Mouse (Mus musculus) liver, adult (tissue): ENCODE results near the gene Ndufs3.

Source experiments
- GATA4 ChIP-seq: IDR thresholded peaks from 2 replicates; pipeline ENCODE4 v1.6.1; 2014; ENCODE audit warnings: mild to moderate bottlenecking, low read length; ENCODE audit not compliant: insufficient replicate concordance

The Ndufs3 gene

GRCm38 (mm10) chr2:90904076-90904855 is at the start of gene Ndufs3, which contains the start of gene Kbtbd4:
TSS of gene Ndufs3 (minus strand) at chr2:90904827.
TSS of gene Kbtbd4 (plus strand) at chr2:90904740.
- TF ChIP-seq GATA4, result peak; percentile 16; the same call in 1 of the 2 replicates

DNA sequence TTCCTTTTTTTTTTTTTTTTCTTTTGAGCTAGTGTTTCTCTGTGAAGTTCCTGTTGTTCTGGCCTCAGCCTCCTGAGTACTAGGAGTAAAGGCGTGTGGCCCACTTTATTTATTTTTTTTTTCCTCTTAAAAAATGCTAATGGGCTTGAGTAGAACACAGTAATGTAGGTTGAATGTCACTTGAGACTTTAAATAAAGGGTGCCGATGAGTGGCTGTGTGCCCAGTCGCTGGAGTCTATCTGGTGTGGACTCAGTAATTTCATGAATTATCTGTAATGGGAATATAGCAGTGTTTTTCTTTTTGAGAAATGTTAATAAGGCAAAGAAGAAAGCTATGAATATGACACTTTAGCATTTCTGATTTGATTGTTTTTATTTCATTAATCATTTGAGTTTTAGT is 48.8 kb upstream of the Ndufs3 start:
- TF ChIP-seq GATA4, result no peak

DNA sequence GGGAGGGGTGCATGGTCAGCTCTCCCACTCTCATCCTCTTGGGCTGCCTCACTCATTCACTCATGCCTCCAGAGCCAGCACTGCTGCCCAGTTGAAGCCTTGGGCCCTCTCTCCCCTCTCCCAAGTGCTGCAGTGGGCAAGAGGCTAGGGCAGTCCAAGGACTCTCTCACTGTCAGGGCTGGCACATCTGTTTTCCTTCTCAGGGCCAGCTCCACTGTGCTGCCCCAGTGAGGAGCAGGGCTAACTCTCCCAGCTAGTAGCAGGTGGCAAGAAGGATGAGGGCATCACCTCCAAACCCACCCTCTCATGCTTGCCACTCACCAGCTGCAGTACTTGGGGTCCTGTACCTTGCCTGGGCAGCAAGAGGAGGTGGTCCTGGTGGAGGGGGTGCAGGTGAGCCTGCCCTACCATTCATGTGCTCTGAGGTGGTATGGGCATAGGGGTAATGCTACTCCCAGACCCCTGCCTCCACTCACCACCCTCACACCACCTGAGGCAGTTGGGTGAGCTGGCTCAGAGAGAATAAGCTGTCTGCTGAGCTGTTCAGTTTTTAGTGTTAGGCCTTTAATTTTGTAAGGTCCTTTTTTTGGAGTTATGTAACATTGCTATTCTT is 46.1 kb upstream of the Ndufs3 start:
- no peak for TF ChIP-seq GATA4

DNA sequence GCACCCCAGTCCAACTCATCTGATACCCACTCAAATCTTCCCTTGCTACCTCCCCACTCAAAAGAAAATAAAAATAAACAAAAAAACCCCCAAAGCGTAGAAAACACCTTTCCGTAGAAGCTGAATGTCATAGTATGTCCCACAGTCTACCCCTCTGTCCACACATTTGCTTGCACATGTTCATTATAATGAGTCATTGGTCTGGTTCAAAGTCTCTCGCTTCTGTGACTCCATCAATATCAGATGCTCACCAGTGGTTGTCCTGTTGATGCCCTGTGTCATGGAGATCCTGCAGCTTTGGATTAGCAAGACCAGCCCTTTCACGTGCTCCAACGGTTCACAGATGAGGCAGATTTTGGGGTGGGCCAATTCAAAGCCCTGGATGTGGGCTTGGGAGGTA is 45.5 kb upstream of the Ndufs3 start:
- TF ChIP-seq GATA4, result no peak

DNA sequence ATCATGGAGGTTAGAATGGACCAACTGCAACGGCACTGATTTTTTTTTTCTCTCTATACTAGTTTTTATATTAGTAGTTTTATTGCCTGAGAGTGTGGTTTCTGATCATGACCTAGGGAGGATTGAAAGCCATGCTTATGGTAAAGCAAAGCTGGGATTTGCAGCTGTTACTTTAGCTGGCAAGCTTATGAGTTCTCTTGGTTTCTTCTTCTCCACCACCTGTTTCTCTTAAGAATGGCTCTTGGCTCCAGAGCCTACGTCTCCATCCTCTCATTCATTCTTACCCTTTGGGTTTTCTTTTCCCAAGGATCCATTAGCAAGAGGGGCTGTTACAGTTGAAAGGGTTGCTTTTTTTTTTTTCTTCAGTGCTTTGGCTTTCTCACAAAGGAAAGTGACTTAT is 37.1 kb upstream of the Ndufs3 start:
- no peak for TF ChIP-seq GATA4

- TF ChIP-seq GATA4, result no peak
Observed at GRCm38 (mm10) chr2:90940233-90941229, 35.9 kb upstream of the Ndufs3 start, which contains the start of gene Celf1. TSS of gene Celf1 (plus strand) at chr2:90940382.

DNA sequence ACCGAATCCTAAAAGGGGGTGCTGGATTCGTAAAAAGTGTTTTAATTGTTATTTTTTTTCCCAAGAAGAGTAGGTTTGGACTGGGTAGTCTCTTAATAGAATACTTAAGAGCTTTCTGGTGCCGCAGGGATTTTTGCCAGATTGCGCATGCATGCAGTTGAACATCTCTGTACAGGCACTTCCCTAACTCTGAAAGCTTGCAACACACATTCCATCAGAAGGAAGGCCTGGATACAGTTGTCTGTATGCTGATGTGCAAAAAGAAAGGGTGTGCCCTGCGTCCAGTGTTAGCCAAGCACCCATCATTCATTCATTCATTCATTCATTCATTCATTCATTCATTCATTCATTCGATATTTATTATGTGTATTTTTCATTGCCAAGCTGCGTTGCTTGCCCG is 35.1 kb upstream of the Ndufs3 start:
- no peak for TF ChIP-seq GATA4

DNA sequence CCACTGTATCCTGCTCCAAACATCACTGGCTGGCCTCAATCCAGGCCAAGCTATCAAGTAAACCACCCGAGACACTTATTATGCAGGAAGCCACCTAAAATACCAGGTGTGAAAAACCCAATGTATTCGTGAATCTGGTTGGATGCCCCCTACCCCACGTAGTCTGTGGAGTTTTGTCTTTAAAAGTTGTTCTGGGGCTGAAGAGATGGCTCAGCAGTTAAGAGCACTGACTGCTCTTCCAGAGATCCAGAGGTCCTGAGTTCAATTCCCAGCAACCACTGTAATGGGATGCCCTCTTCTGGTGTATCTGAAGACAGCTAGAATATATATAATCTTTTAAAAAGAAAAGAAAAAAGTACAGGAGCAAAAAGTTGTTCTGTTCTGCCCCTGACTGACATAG is 33.7 kb upstream of the Ndufs3 start:
- no peak for TF ChIP-seq GATA4

DNA sequence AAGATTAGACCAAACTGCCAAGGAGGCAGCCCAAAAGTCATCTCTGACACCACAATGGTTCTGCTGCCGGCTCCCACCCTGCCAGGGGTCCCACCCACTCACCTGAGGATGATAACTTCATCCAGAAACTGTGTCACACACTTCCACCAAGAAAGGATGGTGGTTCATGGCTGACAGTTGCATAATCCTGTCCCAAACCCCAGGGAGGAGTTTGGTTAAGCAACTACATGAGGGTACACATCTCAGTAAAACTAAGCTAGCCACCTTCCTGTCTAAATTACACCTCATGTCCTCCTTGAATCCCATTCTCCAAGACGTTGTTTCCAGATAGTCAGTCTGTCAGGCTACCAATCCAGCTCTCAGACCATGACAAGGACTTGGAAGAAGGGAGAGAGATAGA is 27.6 kb upstream of the Ndufs3 start:
- no peak for TF ChIP-seq GATA4

GRCm38 (mm10) chr2:90931829-90932228 is 27.2 kb upstream of the Ndufs3 start:
- peak; percentile 82; the same call in 1 of the 2 replicates for TF ChIP-seq GATA4

GRCm38 (mm10) chr2:90928566-90928965 is 23.9 kb upstream of the Ndufs3 start:
- TF ChIP-seq GATA4, result peak; percentile 67; the same call in 1 of the 2 replicates

GRCm38 (mm10) chr2:90922636-90923035 is 18.0 kb upstream of the Ndufs3 start:
- TF ChIP-seq GATA4, result no peak

DNA sequence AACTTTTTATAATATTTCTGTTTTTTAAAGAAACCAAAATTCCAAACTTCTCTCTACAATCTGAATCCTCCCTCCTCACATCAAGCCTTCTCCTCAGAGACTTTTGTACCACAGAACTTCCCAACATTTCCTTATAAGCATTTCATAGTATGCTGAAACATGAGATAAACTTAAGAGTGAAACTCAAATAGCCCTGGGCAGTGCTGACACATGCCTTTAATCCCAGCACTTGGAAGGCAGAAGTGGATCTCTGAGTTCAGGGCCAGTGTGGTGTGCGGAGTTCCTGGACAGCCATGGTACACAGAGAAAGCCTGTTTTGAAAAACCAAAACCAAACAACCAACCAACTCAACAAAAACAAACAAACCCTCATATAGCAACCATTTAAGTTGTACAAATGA is 16.6 kb upstream of the Ndufs3 start:
- no peak for TF ChIP-seq GATA4

DNA sequence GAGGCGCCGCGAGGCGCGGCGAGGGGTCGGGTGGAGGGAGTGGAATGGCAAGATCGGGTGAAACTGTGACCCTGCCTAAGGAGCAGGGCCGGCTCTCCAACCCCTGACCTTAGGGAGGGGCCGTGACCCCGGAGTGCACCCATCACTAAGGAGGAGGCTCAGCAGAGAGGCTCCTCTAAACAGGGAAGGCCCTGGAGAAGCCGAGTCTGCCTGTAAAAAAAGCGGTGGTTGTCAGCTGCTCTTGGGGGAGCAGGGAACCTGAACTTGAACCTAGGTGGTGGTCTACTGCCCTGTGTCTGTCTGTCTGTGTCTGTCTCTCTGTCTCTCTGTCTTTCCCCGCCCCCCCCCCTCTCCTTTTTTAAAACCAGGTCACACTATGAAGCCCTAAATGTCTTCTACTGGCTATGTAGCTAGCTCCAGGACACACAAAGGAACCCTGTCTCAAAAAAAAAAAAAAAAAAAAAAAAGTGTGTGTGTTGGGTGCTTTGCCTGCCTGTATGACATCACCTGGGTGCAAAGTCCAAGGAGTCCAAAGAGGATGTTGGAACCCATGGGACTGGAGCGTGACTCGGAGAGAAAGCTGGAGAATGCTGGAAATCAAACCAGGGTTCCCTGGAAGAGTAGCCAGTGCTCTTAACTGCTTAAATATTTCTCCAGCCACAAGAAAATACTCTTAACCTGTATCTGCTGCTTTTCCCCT is 13.5 kb upstream of the Ndufs3 start:
- TF ChIP-seq GATA4, result no peak
